Mouse (Mus musculus) MEL (cell line): ENCODE measurements at regions not wholly inside any gene's neighbourhood (a gene's known extent, or its start where the extent isn't known, plus 50 kb on each side); places are given as distances from the start of the nearest gene placed in this dataset.

Experiments
- CTCF ChIP-seq, 3 experiments: IDR thresholded peaks in 2 of 3; conservative IDR thresholded peaks in 1 of 3; 2 replicates each; pipeline ENCODE4 v1.5.1; 2011 to 2012; ENCODE audit warnings: low read length in 3 of 3, low read depth in 2 of 3, mild to moderate bottlenecking in 2 of 3, improper control_type of control experiment in 1 of 3, inconsistent platforms in 1 of 3, mixed read lengths in 1 of 3, moderate library complexity in 1 of 3; ENCODE audit not compliant: control insufficient read depth in 1 of 3, insufficient read depth in 1 of 3, poor library complexity in 1 of 3, severe bottlenecking in 1 of 3
- ETS1 ChIP-seq: IDR thresholded peaks from 2 replicates; pipeline ENCODE4 v1.6.1; 2012; ENCODE audit warnings: low read depth, mild to moderate bottlenecking, inconsistent platforms, low read length, improper control_type of control experiment, moderate library complexity
- JUND ChIP-seq: IDR thresholded peaks from 2 replicates; pipeline ENCODE4 v1.6.1; 2011; ENCODE audit warnings: low read depth, mild to moderate bottlenecking, improper control_type of control experiment, low read length

DNA sequence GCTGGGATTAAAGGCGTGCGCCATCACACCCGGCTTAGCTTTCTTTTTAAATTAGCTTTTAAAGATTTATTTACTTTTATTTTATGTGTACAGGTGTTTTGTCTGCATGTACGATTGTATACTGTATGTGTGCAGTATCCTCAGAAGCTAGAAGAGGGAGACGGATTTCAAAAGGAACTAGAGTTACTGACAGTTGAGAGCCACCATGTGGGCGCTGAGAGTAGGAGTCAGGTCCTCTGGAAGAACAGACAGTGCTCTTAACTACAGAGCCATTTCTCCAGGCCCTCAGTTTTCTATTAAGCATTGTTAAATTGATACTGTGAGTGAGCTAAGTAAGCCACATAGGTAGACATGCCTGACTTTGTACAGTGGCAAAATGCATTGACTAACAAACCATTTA, 177.9 kb downstream of the Fam43a start:
- TF ChIP-seq JUND (no peak), CTCF (IDR thresholded peaks at IDR 0.05 in 2 of 3, conservative IDR thresholded peaks at IDR 0.05 in 1 of 3; ENCODE audit: control insufficient read depth in 1 of 3, insufficient read depth in 1 of 3, low read depth in 2 of 3, low read length in 3 of 3, poor library complexity in 1 of 3, severe bottlenecking in 1 of 3) (no peak; a peak in 1 of 6 replicates), ETS1 (no peak)
